Mouse (Mus musculus): ENCODE data around the gene Prmt9. TPM values are rescaled to one million over a fixed set of nuclear protein-coding genes. Genes with fewer than 3 reads are reported as not detected.

Prmt9 gene
- total RNA-seq, 2 experiments from 2014 or later, result 14.6 to 18.6 TPM

Other genes starting within 250 kb of the Prmt9 start
- 3.9 and 5.2 TPM in 2 replicates for gene Arhgap10, start 31.4 kb upstream of the Prmt9 start, total RNA-seq (2015)
- 7.7 and 11.7 TPM in 2 replicates for gene Arhgap10, start 31.4 kb upstream of the Prmt9 start, total RNA-seq (2017)
- gene Tmem184c, start 61.3 kb downstream of the Prmt9 start, total RNA-seq (2015), result 25.0 and 29.8 TPM in 2 replicates
- 20.6 and 25.2 TPM in 2 replicates for gene Tmem184c, start 61.3 kb downstream of the Prmt9 start, total RNA-seq (2017)
- 1.2 and 1.3 TPM in 2 replicates for gene Ednra, start 175.1 kb downstream of the Prmt9 start, total RNA-seq (2015)
- 0.81 and 1.9 TPM in 2 replicates for gene Ednra, start 175.1 kb downstream of the Prmt9 start, total RNA-seq (2017)